ENCODE assay signal across 12 mouse cellular contexts in the genomic region with DNA sequence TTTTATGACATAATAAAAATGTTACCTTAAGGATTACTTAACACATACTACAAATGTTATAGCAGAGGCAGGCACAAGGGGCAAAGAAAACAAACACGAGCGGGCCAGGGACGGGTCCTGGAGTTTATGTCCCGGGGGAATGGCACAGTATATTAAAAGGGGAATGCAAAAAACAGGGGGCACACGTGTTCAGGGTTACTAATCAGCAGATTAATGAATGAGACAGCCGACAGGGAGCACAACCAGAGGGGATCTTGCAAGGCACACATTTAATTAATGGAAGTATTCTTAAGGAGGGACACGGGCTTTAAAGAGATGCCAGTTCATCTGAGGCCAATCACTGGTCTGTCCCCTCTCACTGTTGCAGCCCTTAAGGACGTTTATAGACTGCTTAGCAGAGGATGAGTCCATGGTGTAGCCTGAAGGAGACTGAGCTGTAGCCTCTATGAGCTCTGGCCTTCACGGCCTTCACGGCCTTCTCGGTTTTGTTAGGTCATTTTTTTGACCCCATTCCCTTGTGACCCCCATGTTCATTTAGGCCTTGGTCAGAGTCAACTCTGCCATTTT. TPM values are rescaled to one million over a fixed set of nuclear protein-coding genes. Genes with fewer than 3 reads are reported as not detected.
DNase-seq lines count a peak whose midpoint lies in the region; ATAC-seq lines count a peak whose summit lies in the region.
"Had no signal": no experiment of that assay in that cellular context is flagged by ENCODE, and none has a peak within 500 bp of the region (broad histone marks: within the 10 kb centered on the region; RNA-seq: fewer than 3 reads in every experiment).

No protein-coding gene starts in this region.

- H3K4me1 ChIP-seq in embryonic facial prominence, embryonic 12.5 days, result peaks cover 5% of the 10 kb centered on the region; the same call in 1 of the 2 replicates
- peaks cover 9% of the 10 kb centered on the region for H3K4me1 ChIP-seq in embryonic facial prominence, embryonic 10.5 days
- peaks cover 20% of the 10 kb centered on the region for H3K4me1 ChIP-seq in hindbrain, embryonic 13.5 days (replicated peaks)
- H3K4me1 ChIP-seq in midbrain, embryonic 13.5 days (replicated peaks), result peaks cover 19% of the 10 kb centered on the region

- no peaks in the 10 kb centered on the region for H3K9me3 ChIP-seq in embryonic facial prominence, embryonic 12.5 days
- H3K9me3 ChIP-seq in embryonic facial prominence, embryonic 10.5 days, result no peaks in the 10 kb centered on the region
- no peaks in the 10 kb centered on the region for H3K9me3 ChIP-seq in hindbrain, embryonic 13.5 days
- H3K9me3 ChIP-seq in midbrain, embryonic 13.5 days, result no peaks in the 10 kb centered on the region

- WGBS in embryonic facial prominence, embryonic 12.5 days, result 51% methylated on average over 11 of the region's 11 CpGs
- 71% methylated on average over 11 of the region's 11 CpGs for WGBS in embryonic facial prominence, embryonic 10.5 days
- 41% methylated on average over 11 of the region's 11 CpGs for WGBS in hindbrain, embryonic 13.5 days
- WGBS in midbrain, embryonic 13.5 days, result 51% methylated on average over 11 of the region's 11 CpGs

- H3K36me3 ChIP-seq in embryonic facial prominence, embryonic 12.5 days, result peaks cover 17% of the 10 kb centered on the region; the same call in 1 of the 2 replicates
- H3K36me3 ChIP-seq in embryonic facial prominence, embryonic 10.5 days (replicated peaks), result peaks cover 37% of the 10 kb centered on the region
- peaks cover 8% of the 10 kb centered on the region for H3K36me3 ChIP-seq in hindbrain, embryonic 13.5 days
- H3K36me3 ChIP-seq in midbrain, embryonic 13.5 days, result peaks cover under 1% of the 10 kb centered on the region

- H3K9ac ChIP-seq in embryonic facial prominence, embryonic 12.5 days, result no peak overlapping the region
- H3K9ac ChIP-seq in hindbrain, embryonic 13.5 days, result peak overlapping the region; percentile 59; the same call in 1 of the 2 replicates
- H3K9ac ChIP-seq in midbrain, embryonic 13.5 days (replicated peaks), result no peak overlapping the region

- ATAC-seq in embryonic facial prominence, embryonic 12.5 days (ENCODE audit: insufficient number of reproducible peaks, insufficient read depth, low FRiP score, low TSS enrichment), result no peak
- ATAC-seq in hindbrain, embryonic 13.5 days (ENCODE audit: low FRiP score), result peak; percentile 70
- ATAC-seq in midbrain, embryonic 13.5 days, result peak; percentile 78

- no peak overlapping the region for H3K4me3 ChIP-seq in embryonic facial prominence, embryonic 12.5 days
- H3K4me3 ChIP-seq in embryonic facial prominence, embryonic 10.5 days, result no peak overlapping the region
- H3K4me3 ChIP-seq in hindbrain, embryonic 13.5 days, result no peak overlapping the region
- H3K4me3 ChIP-seq in midbrain, embryonic 13.5 days (replicated peaks), result no peak overlapping the region
- H3K4me3 ChIP-seq: gastrocnemius, adult 2 months; myocyte had no signal

- no peaks in the 10 kb centered on the region for H3K27me3 ChIP-seq in embryonic facial prominence, embryonic 12.5 days
- no peaks in the 10 kb centered on the region for H3K27me3 ChIP-seq in embryonic facial prominence, embryonic 10.5 days (replicated peaks; ENCODE audit: low read depth, poor library complexity, severe bottlenecking)
- no peaks in the 10 kb centered on the region for H3K27me3 ChIP-seq in hindbrain, embryonic 13.5 days
- no peaks in the 10 kb centered on the region for H3K27me3 ChIP-seq in midbrain, embryonic 13.5 days

- H3K4me2 ChIP-seq in embryonic facial prominence, embryonic 12.5 days (replicated peaks), result 0 out of 2 replicates have a peak overlapping the region, but pooled peaks have one; percentile 9
- H3K4me2 ChIP-seq in hindbrain, embryonic 13.5 days, result peak overlapping the region; percentile 35
- H3K4me2 ChIP-seq in midbrain, embryonic 13.5 days (replicated peaks), result peak overlapping the region; percentile 26; the same call in 1 of the 2 replicates

- no peak overlapping the region for H3K27ac ChIP-seq in embryonic facial prominence, embryonic 12.5 days
- H3K27ac ChIP-seq in embryonic facial prominence, embryonic 10.5 days (replicated peaks), result no peak overlapping the region
- peak overlapping the region; percentile 82 for H3K27ac ChIP-seq in hindbrain, embryonic 13.5 days
- H3K27ac ChIP-seq in midbrain, embryonic 13.5 days, result peak overlapping the region; percentile 58
- H3K27ac ChIP-seq: gastrocnemius, adult 2 months had no signal

- DNase-seq in embryonic facial prominence, embryonic 10.5 days (ENCODE audit: low spot score), result no peak
- DNase-seq in embryo, embryonic 11.5 days (ENCODE audit: low read depth, low spot score), result peak; percentile 41
- DNase-seq in right cerebral cortex, adult 2 months (ENCODE audit: low spot score in 2 of 2), result no peak
- DNase-seq in urinary bladder, postnatal 10 days (ENCODE audit: low spot score), result no peak
- no peak for DNase-seq in cerebellum, postnatal 25 days
- DNase-seq: gastrocnemius, adult 2 months; thymus, adult 18-20 months had no signal

RNA-seq across cellular contexts. Expression of gene Fam83c, which starts 28.7 kb away (rescaled TPM):
- 0.36 and 0.38 TPM in 2 replicates for polyA plus RNA-seq in embryonic facial prominence, embryonic 12.5 days (2016; fragmentation: Nextera tagmentation; extraction: Ambion mirVana)
- 0.29 and 0.41 TPM in 2 replicates for polyA plus RNA-seq in embryonic facial prominence, embryonic 10.5 days (2016; fragmentation: Nextera tagmentation; extraction: Ambion mirVana)
- polyA plus RNA-seq in hindbrain, embryonic 13.5 days (2015; fragmentation: Nextera tagmentation; extraction: Ambion mirVana), result 0.60 and 0.63 TPM in 2 replicates
- 0.58 and 0.66 TPM in 2 replicates for polyA plus RNA-seq in midbrain, embryonic 13.5 days (2015; fragmentation: Nextera tagmentation; extraction: Ambion mirVana)
- polyA plus RNA-seq: lung, postnatal 0 days; myocyte had no signal

RNA-seq across cellular contexts. Expression of gene Eif6, which starts 36.7 kb away (rescaled TPM):
- 185 and 188 TPM in 2 replicates for polyA plus RNA-seq in embryonic facial prominence, embryonic 12.5 days (2016; fragmentation: Nextera tagmentation; extraction: Ambion mirVana)
- polyA plus RNA-seq in embryonic facial prominence, embryonic 10.5 days (2016; fragmentation: Nextera tagmentation; extraction: Ambion mirVana), result 247 and 259 TPM in 2 replicates
- polyA plus RNA-seq in hindbrain, embryonic 13.5 days (2015; fragmentation: Nextera tagmentation; extraction: Ambion mirVana), result 148 and 152 TPM in 2 replicates
- polyA plus RNA-seq in midbrain, embryonic 13.5 days (2015; fragmentation: Nextera tagmentation; extraction: Ambion mirVana), result 157 and 161 TPM in 2 replicates

RNA-seq across cellular contexts. Expression of gene BC029722, which starts 44.2 kb away (rescaled TPM):
- 12.9 and 13.4 TPM in 2 replicates for polyA plus RNA-seq in embryonic facial prominence, embryonic 12.5 days (2016; fragmentation: Nextera tagmentation; extraction: Ambion mirVana)
- 7.1 and 8.4 TPM in 2 replicates for polyA plus RNA-seq in embryonic facial prominence, embryonic 10.5 days (2016; fragmentation: Nextera tagmentation; extraction: Ambion mirVana)
- polyA plus RNA-seq in hindbrain, embryonic 13.5 days (2015; fragmentation: Nextera tagmentation; extraction: Ambion mirVana), result 28.5 and 28.6 TPM in 2 replicates
- polyA plus RNA-seq in midbrain, embryonic 13.5 days (2015; fragmentation: Nextera tagmentation; extraction: Ambion mirVana), result 24.3 and 25.2 TPM in 2 replicates

Comparison
In these comparisons a context has a peak if more than half of its experiments do, and no peak if none do; other contexts are left out.
1. H3K27ac ChIP-seq: peak in hindbrain, embryonic 13.5 days (single experiment) and midbrain, embryonic 13.5 days (single experiment); none in embryonic facial prominence, embryonic 12.5 days (single experiment) and embryonic facial prominence, embryonic 10.5 days (single experiment).
2. Peak in every context shown above with its lines, with median percentiles within 50 percentile points of each other: H3K4me2 ChIP-seq.